Mouse (Mus musculus): ENCODE measurements around the gene Parp2.
A peak's percentile ranks its signal among the peaks of the same experiment; 100 is the strongest.
"Not testable (repeated sequence)": the region's sequence is repeated elsewhere in the genome, so short reads cannot be mapped to it uniquely, and the experiment has no call there.

The Parp2 gene

GRCm38 (mm10) chr14:50807487-50808072 lies at the start of gene Parp2, which contains the start of gene Ccnb1ip1:
TSS of gene Parp2 (plus strand) at chr14:50807841.
TSS of gene Ccnb1ip1 (minus strand) at chr14:50807732.
- DNase-seq, result peak; percentile 97 to 99

GRCm38 (mm10) chr14:50758416-50759085 lies 49.1 kb upstream of the Parp2 start:
- DNase-seq, result no peak

GRCm38 (mm10) chr14:50765736-50766135 lies 41.9 kb upstream of the Parp2 start:
- DNase-seq, result no peak

GRCm38 (mm10) chr14:50771342-50771741 lies 36.3 kb upstream of the Parp2 start:
- no peak for DNase-seq

- DNase-seq, result no peak
These were observed 25.5 kb upstream of the Parp2 start for GRCm38 (mm10) chr14:50782166-50782565.

DNA sequence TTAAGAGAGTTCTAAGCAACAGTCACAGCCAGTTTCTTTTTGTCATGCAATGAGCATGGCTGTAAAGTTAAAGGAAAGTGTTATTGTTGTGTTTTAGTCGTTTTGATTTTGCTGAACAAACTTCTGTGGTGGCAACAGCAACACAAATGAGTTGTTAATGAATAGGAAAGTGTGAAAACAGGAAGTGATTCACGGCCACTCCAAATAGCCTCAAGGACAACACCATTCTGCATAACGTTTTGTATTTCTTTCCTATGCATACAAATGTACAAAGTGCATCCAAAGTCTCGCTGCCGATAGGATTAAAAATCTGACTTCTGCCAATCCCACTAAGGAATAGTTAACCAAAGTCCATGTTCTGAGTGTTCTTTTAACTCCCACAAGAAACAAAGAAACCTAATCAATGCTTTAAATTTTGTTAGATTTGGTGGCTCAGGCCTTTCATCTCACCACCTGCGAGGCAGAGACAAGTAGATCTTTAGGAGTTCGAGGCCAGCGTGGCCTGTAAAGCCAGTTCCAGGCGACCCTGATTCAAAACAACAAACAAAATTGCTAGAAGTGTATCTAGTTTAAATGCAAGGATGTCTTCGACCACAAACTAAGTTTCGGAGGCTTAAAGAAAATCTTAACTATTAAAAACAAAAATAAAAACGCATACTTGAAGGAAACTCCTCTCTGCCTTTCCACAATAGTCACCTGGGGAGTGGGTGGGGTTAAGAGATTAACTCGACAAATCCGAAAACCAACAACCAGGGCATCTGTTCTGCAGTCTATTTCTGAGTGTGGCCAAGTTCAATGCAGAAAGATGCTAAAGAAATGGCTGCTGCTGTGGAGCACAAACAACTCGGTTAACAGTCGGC lies 23.0 kb upstream of the Parp2 start:
- peak in 1 of 2 experiments; percentile 9 for DNase-seq

- peak; percentile 88 to 94 for DNase-seq
These were observed 22.4 kb upstream of the Parp2 start, which contains the start of gene Ttc5 for GRCm38 (mm10) chr14:50785251-50785637. TSS of gene Ttc5 (minus strand) at chr14:50785519.

- DNase-seq, result no peak
These were observed 19.5 kb upstream of the Parp2 start for GRCm38 (mm10) chr14:50788157-50788556.

- DNase-seq, result no peak
These were observed 12.2 kb upstream of the Parp2 start for GRCm38 (mm10) chr14:50795261-50795935.

GRCm38 (mm10) chr14:50795965-50796364 lies 11.7 kb upstream of the Parp2 start:
- no peak for DNase-seq

- no peak for DNase-seq
These were observed 11.2 kb upstream of the Parp2 start for GRCm38 (mm10) chr14:50796464-50796863.

DNA sequence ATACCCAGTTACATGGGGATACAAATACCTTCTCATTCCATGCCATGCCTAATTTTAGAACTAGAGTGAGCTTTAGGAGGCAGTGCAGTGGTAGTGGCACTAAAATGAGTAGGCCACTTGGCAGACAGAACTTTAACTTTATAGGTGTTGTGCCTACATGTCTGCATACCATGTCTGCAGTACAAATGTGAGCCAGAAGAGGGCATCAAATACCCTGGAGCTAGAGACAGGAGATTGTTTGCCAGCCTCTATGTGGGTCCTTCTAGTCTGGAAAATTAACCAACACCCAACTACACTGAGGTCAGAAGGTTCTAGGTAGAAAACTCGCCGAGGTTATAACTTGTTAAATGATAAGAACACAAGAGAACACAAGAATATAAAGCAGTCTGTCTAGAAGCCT lies 9.1 kb upstream of the Parp2 start:
- DNase-seq, result peak in 1 of 2 experiments; percentile 38

DNA sequence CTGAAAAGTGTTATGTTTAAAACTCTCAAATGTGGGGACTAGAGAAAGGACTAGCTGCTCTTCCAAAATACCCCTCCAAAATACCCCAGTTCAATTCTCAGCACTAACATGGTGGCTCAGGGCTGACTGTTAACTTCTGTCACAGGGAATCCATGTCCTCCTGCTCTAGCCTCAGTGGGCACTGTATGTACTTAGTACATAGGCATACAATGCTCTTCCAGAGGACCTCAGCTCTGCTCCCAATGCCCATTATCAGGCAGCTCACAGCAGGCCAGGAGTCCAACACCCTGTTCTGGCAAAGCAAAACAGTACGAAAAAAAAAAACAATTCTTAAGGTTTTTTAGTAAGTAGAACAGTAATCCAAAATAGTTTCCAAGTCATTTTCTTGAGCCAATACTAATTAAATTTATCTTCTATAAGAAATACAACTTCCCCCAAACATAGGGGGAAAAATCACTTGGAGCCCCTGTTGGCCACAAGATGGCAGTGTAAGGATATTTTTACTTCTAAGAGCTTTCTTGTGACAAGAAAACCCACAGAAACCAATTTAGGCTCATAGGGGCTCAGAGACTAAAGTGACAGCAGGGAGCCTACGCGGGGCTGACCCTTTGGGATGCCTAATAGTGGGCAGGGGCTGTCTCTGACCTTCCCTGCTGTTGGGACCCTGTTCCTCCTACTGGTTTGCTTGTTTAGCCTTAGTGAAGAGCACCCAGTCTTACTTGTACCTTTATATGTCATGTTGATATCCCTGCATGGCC lies 8.0 kb upstream of the Parp2 start:
- peak in 1 of 2 experiments; percentile 37 for DNase-seq

- DNase-seq, result no peak
These were observed 5.2 kb upstream of the Parp2 start for GRCm38 (mm10) chr14:50802441-50802840.

DNA sequence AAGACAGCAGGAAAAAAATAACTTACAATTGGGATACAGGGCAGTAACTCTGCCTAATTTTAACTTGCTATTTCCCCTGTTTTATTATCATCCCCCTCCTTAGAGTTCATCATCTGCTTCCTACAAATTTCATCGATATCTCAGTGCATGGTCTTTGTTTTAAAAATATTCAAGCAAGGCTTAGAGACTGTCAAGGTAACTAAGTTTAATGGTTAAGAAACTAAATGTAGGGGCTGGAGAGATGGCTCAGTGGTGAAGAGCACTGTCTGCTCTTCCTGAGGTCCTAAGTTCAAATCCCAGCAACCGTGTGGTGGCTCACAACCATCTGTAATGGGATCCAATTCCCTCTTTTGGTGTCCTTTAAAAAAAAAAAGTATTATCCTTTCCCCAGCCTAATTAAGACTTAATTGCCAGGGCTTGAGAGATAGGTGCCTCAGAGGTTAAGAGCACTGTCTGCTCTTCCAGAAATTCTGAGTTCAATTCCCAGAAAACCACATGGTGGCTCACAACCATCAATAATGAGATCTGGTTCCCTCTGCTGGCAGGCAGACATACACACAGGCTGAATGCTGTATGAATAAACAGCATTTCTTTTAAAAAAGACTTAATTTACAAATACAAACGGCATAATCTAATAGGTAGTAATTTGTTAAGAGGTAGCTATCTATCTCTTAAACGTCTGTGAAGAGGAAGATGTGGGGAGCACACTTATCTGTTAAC lies 4.6 kb upstream of the Parp2 start:
- DNase-seq, result peak in 1 of 2 experiments; percentile 13

DNA sequence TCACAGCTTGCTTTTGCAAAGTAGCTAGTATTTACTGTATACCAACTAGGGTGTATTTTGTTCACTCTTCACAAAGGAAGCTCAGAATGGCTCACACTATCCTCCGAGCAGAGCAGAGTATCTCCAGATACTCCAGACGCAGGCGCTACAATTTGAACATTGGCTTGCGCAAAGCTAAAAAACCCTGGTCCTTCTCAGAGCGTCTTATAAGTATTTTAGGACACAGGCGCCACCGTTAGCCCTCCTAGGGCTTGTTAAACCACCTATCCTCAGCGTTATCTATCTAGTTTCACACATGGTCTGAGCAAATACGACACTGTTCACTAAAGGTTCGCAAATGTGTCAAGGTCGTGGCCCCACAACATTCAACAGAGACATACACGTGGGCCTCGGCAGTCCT lies 3.0 kb upstream of the Parp2 start:
- DNase-seq, result no peak

GRCm38 (mm10) chr14:50806469-50806868 lies 1.2 kb upstream of the Parp2 start:
- not testable (repeated sequence) for DNase-seq

GRCm38 (mm10) chr14:50813060-50813459 lies 5.4 kb downstream of the Parp2 start:
- DNase-seq, result no peak

DNA sequence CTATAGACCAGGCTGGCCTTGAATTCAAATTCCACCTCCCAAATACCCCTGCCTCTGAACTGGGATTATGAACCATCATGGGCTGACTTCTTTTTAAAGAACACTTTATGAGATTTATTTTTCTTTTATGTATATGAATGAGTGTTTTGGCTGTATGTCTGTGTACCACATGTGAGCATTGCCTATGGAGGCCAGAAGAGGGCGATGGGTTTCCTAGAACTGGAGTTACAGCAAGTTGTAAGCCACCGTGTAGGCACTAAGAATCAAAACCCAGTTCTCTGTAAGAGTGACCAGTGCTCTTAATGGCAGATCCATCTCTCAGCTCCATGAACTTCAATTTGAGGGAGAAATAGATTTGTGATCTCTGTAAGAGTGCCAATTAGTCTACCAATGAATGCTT lies 15.6 kb downstream of the Parp2 start:
- no peak for DNase-seq

GRCm38 (mm10) chr14:50824219-50824618 lies 16.6 kb downstream of the Parp2 start:
- DNase-seq, result no peak

DNA sequence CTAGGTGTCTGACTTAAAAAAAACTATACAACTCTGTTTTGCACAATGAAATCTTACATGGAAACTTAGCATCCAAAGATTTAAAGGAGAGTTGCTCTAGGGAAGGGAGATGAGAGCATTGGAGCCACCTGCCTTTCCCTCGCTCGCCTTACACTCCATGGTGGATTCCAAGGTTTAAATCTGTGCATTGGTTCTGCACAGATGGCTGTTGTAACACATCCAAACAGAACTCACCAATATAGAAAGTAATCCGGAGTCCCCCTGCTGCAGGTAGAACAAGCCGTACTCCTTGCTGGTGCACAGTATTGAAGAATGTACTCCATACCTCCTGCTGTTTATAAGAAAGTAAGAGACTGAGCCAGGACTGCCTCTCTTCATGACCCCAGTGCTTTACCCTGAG lies 18.9 kb downstream of the Parp2 start:
- no peak for DNase-seq

GRCm38 (mm10) chr14:50829878-50830277 lies 22.2 kb downstream of the Parp2 start:
- peak in 1 of 2 experiments; percentile 17 for DNase-seq
